Comparison of ENCODE assay signal across 8 mouse cellular contexts in the genomic region with DNA sequence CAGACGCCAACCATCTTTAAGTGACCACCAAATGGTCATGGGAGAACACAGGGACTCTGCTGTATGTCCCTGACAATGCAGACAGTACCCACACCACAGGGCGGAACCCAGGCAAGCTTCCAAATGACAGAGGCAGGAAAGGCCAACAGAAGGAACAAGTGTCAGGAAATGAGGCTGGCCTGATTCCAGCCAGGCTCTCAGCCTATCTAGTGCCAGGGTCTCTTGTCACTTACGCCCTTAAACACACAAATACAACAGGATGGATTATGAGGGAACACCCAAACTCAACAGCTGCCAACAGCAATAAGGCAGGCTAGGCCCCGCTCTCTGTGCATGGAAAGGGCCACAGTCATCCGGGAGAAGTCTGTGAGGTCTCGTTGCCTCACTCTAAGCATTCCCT. TPM values are rescaled to one million over a fixed set of nuclear protein-coding genes. Genes with fewer than 3 reads are reported as not detected.
DNase-seq lines count a peak whose midpoint lies in the region; ATAC-seq and TF ChIP-seq lines count a peak whose summit lies in the region.

No protein-coding gene starts in this region.

- ATAC-seq in forebrain, postnatal 0 days = no peak
- ATAC-seq in forebrain, embryonic 16.5 days = no peak
- ATAC-seq in embryonic facial prominence, embryonic 15.5 days (ENCODE audit: insufficient number of reproducible peaks, low FRiP score, low TSS enrichment, low read depth) = peak; percentile 49
- no peak for ATAC-seq in intestine, embryonic 15.5 days
- no peak for ATAC-seq in CD4-positive, CD25-positive, alpha-beta regulatory T cell, adult 4 months

- no peaks in the 10 kb centered on the region for H3K4me1 ChIP-seq in forebrain, postnatal 0 days (ENCODE audit: insufficient read depth)
- peaks cover 15% of the 10 kb centered on the region for H3K4me1 ChIP-seq in forebrain, embryonic 16.5 days (replicated peaks; ENCODE audit: control insufficient read depth, insufficient read depth, low read length)
- peaks cover 76% of the 10 kb centered on the region for H3K4me1 ChIP-seq in embryonic facial prominence, embryonic 15.5 days
- peaks cover 51% of the 10 kb centered on the region for H3K4me1 ChIP-seq in intestine, embryonic 15.5 days (replicated peaks)

- H3K4me2 ChIP-seq in forebrain, postnatal 0 days (ENCODE audit: low read depth) = no peak overlapping the region
- no peak overlapping the region for H3K4me2 ChIP-seq in forebrain, embryonic 16.5 days (ENCODE audit: low read length)
- H3K4me2 ChIP-seq in embryonic facial prominence, embryonic 15.5 days (replicated peaks) = no peak overlapping the region
- no peak overlapping the region for H3K4me2 ChIP-seq in intestine, embryonic 15.5 days (replicated peaks)

- no peak overlapping the region for H3K27ac ChIP-seq in forebrain, postnatal 0 days (ENCODE audit: low read depth, low read length)
- H3K27ac ChIP-seq in forebrain, embryonic 16.5 days (ENCODE audit: low read length) = no peak overlapping the region
- peak overlapping the region; percentile 48; the same call in 1 of the 2 replicates for H3K27ac ChIP-seq in embryonic facial prominence, embryonic 15.5 days (replicated peaks)
- peak overlapping the region; percentile 29; the same call in 1 of the 2 replicates for H3K27ac ChIP-seq in intestine, embryonic 15.5 days

- H3K4me3 ChIP-seq in forebrain, postnatal 0 days (ENCODE audit: low read depth, low read length) = no peak overlapping the region
- no peak overlapping the region for H3K4me3 ChIP-seq in forebrain, embryonic 16.5 days (replicated peaks; ENCODE audit: low read length)
- H3K4me3 ChIP-seq in embryonic facial prominence, embryonic 15.5 days (replicated peaks) = no peak overlapping the region
- H3K4me3 ChIP-seq in intestine, embryonic 15.5 days (replicated peaks) = no peak overlapping the region

- TF ChIP-seq CTCF in forebrain, postnatal 0 days (IDR thresholded peaks at IDR 0.05; ENCODE audit: low read depth) = no peak

- peak; percentile 39 for DNase-seq in forebrain, postnatal 0 days
- DNase-seq in adrenal gland, adult (ENCODE audit: inconsistent age in 2 of 2, low spot score in 1 of 2) = peak; percentile 77 to 85
- DNase-seq in lung, postnatal 14 days = peak; percentile 91
- DNase-seq in retina, postnatal 1 day = no peak

- H3K27me3 ChIP-seq in forebrain, postnatal 0 days (ENCODE audit: insufficient read depth, low read length) = no peaks in the 10 kb centered on the region
- H3K27me3 ChIP-seq in forebrain, embryonic 16.5 days (replicated peaks; ENCODE audit: control insufficient read depth, insufficient read depth, low read length) = no peaks in the 10 kb centered on the region
- H3K27me3 ChIP-seq in embryonic facial prominence, embryonic 15.5 days = no peaks in the 10 kb centered on the region
- no peaks in the 10 kb centered on the region for H3K27me3 ChIP-seq in intestine, embryonic 15.5 days (replicated peaks)

- H3K36me3 ChIP-seq in forebrain, postnatal 0 days (ENCODE audit: insufficient read depth) = peaks cover 5% of the 10 kb centered on the region; the same call in 1 of the 2 replicates
- 0 out of 2 replicates have a peak, but pooled peaks cover under 1% of the 10 kb centered on the region for H3K36me3 ChIP-seq in forebrain, embryonic 16.5 days (ENCODE audit: control insufficient read depth, insufficient read depth)
- peaks cover 7% of the 10 kb centered on the region for H3K36me3 ChIP-seq in embryonic facial prominence, embryonic 15.5 days
- peaks cover 2% of the 10 kb centered on the region for H3K36me3 ChIP-seq in intestine, embryonic 15.5 days

- no peak overlapping the region for H3K9ac ChIP-seq in forebrain, postnatal 0 days
- no peak overlapping the region for H3K9ac ChIP-seq in forebrain, embryonic 16.5 days (replicated peaks; ENCODE audit: low read depth, low read length)
- H3K9ac ChIP-seq in embryonic facial prominence, embryonic 15.5 days = no peak overlapping the region
- H3K9ac ChIP-seq in intestine, embryonic 15.5 days = no peak overlapping the region

- no peaks in the 10 kb centered on the region for H3K9me3 ChIP-seq in forebrain, postnatal 0 days (ENCODE audit: low read length)
- no peaks in the 10 kb centered on the region for H3K9me3 ChIP-seq in forebrain, embryonic 16.5 days (ENCODE audit: control insufficient read depth, low read length)
- H3K9me3 ChIP-seq in embryonic facial prominence, embryonic 15.5 days (replicated peaks) = no peaks in the 10 kb centered on the region
- H3K9me3 ChIP-seq in intestine, embryonic 15.5 days = no peaks in the 10 kb centered on the region

- 59% methylated on average over 6 of the region's 6 CpGs for WGBS in forebrain, postnatal 0 days
- 70% methylated on average over 6 of the region's 6 CpGs for WGBS in forebrain, embryonic 16.5 days
- WGBS in embryonic facial prominence, embryonic 15.5 days = 75% methylated on average over 6 of the region's 6 CpGs
- WGBS in intestine, embryonic 15.5 days = 72% methylated on average over 6 of the region's 6 CpGs

RNA-seq across cellular contexts. Expression of a gene that starts 57.8 kb away (rescaled TPM):
- 66.9 and 68.7 TPM in 2 replicates for total RNA-seq in forebrain, postnatal 0 days (2014; rRNA removed)
- 11.7 and 12.2 TPM in 2 replicates for polyA plus RNA-seq in forebrain, postnatal 0 days (2015; fragmentation: Nextera tagmentation; extraction: Ambion mirVana)
- 15.8 and 16.0 TPM in 2 replicates for polyA plus RNA-seq in forebrain, embryonic 16.5 days (2015; fragmentation: Nextera tagmentation; extraction: Ambion mirVana)
- 24.4 and 26.3 TPM in 2 replicates for polyA plus RNA-seq in embryonic facial prominence, embryonic 15.5 days (2015; fragmentation: Nextera tagmentation; extraction: Ambion mirVana)
- polyA plus RNA-seq in intestine, embryonic 15.5 days (2015; fragmentation: Nextera tagmentation; extraction: Ambion mirVana) = 13.3 and 13.8 TPM in 2 replicates
- 10 to 100 TPM; 20.6 to 28.2 TPM for polyA plus RNA-seq in CD4-positive, CD25-positive, alpha-beta regulatory T cell, adult 4 months (2017; shearing (Covaris generic))

Comparison
In these comparisons a context has a peak if more than half of its experiments do, and no peak if none do; other contexts are left out.
1. H3K27ac ChIP-seq: peak in embryonic facial prominence, embryonic 15.5 days (single experiment) and intestine, embryonic 15.5 days (single experiment); none in forebrain, postnatal 0 days (single experiment) and forebrain, embryonic 16.5 days (single experiment).